24 mouse cellular contexts compared by ENCODE assay signal in genomic region chr4:45703997-45704396, GRCm38 (mm10).
DNase-seq lines count a peak whose midpoint lies in the region; ATAC-seq and TF ChIP-seq lines count a peak whose summit lies in the region.
"Had no signal": no experiment of that assay in that cellular context is flagged by ENCODE, and none has a peak within 500 bp of the region (broad histone marks: within the 10 kb centered on the region; RNA-seq: fewer than 3 reads in every experiment).

No protein-coding gene starts in this region.

- H3K27ac ChIP-seq in kidney, embryonic 15.5 days: no peak overlapping the region
- H3K27ac ChIP-seq in CH12.LX (ENCODE audit: insufficient read depth, low read depth) (no peak overlapping the region), ES-E14 (ENCODE audit: insufficient read depth, low read depth, low read length, poor library complexity, severe bottlenecking) (no peak overlapping the region)
- H3K27ac ChIP-seq in embryonic facial prominence, embryonic 10.5 days (replicated peaks): no peak overlapping the region
- H3K27ac ChIP-seq: forebrain, embryonic 15.5 days; hindbrain, embryonic 10.5 days; liver, embryonic 12.5 days; midbrain, embryonic 10.5 days; stomach, postnatal 0 days had no signal

- in situ Hi-C loops in CH12.LX (cut with MboI; ENCODE audit: low pct_ligation_motif_present, low pct_unique_long_range_greater_than_20kb, low sequenced_read_pairs) (no loop called here), ES-E14 (cut with MboI; ENCODE audit: low sequenced_read_pairs in 2 of 2, unreplicated experiment in 2 of 2) (no loop called here)

- WGBS in kidney, embryonic 15.5 days: 55% methylated on average over 7 of the region's 7 CpGs
- 70% methylated on average over 7 of the region's 7 CpGs for WGBS in embryonic facial prominence, embryonic 10.5 days

- no peak overlapping the region for H3K4me2 ChIP-seq in kidney, embryonic 15.5 days
- no peak overlapping the region for H3K4me2 ChIP-seq in CH12.LX (ENCODE audit: insufficient read depth, low read depth, poor library complexity, severe bottlenecking)
- H3K4me2 ChIP-seq: forebrain, embryonic 15.5 days; heart, embryonic 12.5 days; liver, embryonic 12.5 days had no signal

- no peaks in the 10 kb centered on the region for H3K79me2 ChIP-seq in CH12.LX (replicated peaks; ENCODE audit: control insufficient read depth, extremely low read depth, insufficient read depth, poor library complexity, severe bottlenecking)

- TF ChIP-seq RAD21 in CH12.LX (IDR thresholded peaks at IDR 0.05; ENCODE audit: low read depth, low read length): no peak

- TF ChIP-seq EP300 in CH12.LX (IDR thresholded peaks at IDR 0.05; ENCODE audit: low read length): no peak

- H3K4me1 ChIP-seq in kidney, embryonic 15.5 days: 0 out of 2 replicates have a peak, but pooled peaks cover 3% of the 10 kb centered on the region
- H3K4me1 ChIP-seq in CH12.LX (ENCODE audit: control insufficient read depth in 1 of 2, insufficient read depth in 2 of 2) (peaks cover 0 to 15% of the 10 kb centered on the region in 2 experiments; a peak in 2 of 4 replicates), ES-E14 (ENCODE audit: control insufficient read depth in 2 of 2, insufficient read depth in 2 of 2, low read length in 2 of 2, poor library complexity in 1 of 2) (peaks cover 0 to 7% of the 10 kb centered on the region in 2 experiments; a peak in 1 of 4 replicates)
- H3K4me1 ChIP-seq in embryonic facial prominence, embryonic 10.5 days: 0 out of 2 replicates have a peak, but pooled peaks cover 5% of the 10 kb centered on the region
- H3K4me1 ChIP-seq: forebrain, embryonic 15.5 days; hindbrain, embryonic 10.5 days; liver, embryonic 12.5 days had no signal

- 0 out of 2 replicates have a peak, but pooled peaks cover 3% of the 10 kb centered on the region for H3K27me3 ChIP-seq in kidney, embryonic 15.5 days
- H3K27me3 ChIP-seq in CH12.LX (replicated peaks): no peaks in the 10 kb centered on the region
- H3K27me3 ChIP-seq in embryonic facial prominence, embryonic 10.5 days (replicated peaks; ENCODE audit: low read depth, poor library complexity, severe bottlenecking): 0 out of 2 replicates have a peak, but pooled peaks cover 4% of the 10 kb centered on the region
- H3K27me3 ChIP-seq: forebrain, embryonic 15.5 days; heart, embryonic 12.5 days; liver, embryonic 12.5 days had no signal

- no peak for TF ChIP-seq POLR2A in CH12.LX (IDR thresholded peaks at IDR 0.05; ENCODE audit: low read depth, low read length)

- H3K4me3 ChIP-seq in kidney, embryonic 15.5 days (replicated peaks): no peak overlapping the region
- H3K4me3 ChIP-seq in CH12.LX (replicated peaks in 1 of 3; ENCODE audit: low read depth in 2 of 3, low read length in 2 of 3, poor library complexity in 1 of 3) (no peak overlapping the region), ES-E14 (ENCODE audit: insufficient read depth in 1 of 2, low read depth in 1 of 2, low read length in 2 of 2, poor library complexity in 1 of 2, severe bottlenecking in 1 of 2) (no peak overlapping the region)
- no peak overlapping the region for H3K4me3 ChIP-seq in embryonic facial prominence, embryonic 10.5 days
- H3K4me3 ChIP-seq: forebrain, embryonic 15.5 days; heart, embryonic 12.5 days; hindbrain, embryonic 10.5 days; liver, embryonic 12.5 days; midbrain, embryonic 10.5 days had no signal

- peak; percentile 8 for DNase-seq in kidney, adult 18-20 months
- DNase-seq in CH12.LX (ENCODE audit: extremely low read depth) (peak; percentile 36), ES-E14 (ENCODE audit: low read depth, low spot score) (peak; percentile 3)
- DNase-seq in kidney, postnatal 10 days: peak; percentile 23
- DNase-seq in embryonic facial prominence, embryonic 10.5 days (ENCODE audit: low spot score): no peak
- DNase-seq: cerebellum, postnatal 36 days; embryo, embryonic 11 days; gastrocnemius, postnatal 14 days; heart, adult 18-20 months; left cerebral cortex, postnatal 4 days; lung, adult 18-20 months; lung, postnatal 10 days; right cerebral cortex, postnatal 14 days; thymus, adult 2 months; thymus, postnatal 4 days had no signal

- TF ChIP-seq CTCF in CH12.LX (conservative IDR thresholded peaks at IDR 0.05 in 1 of 2, IDR thresholded peaks at IDR 0.05 in 1 of 2; ENCODE audit: low read depth in 2 of 2, low read length in 2 of 2): no peak

- H3K9ac ChIP-seq in kidney, embryonic 15.5 days: no peak overlapping the region
- no peak overlapping the region for H3K9ac ChIP-seq in CH12.LX (ENCODE audit: insufficient read depth, low read depth)
- no peak overlapping the region; the same call in 1 of the 2 replicates for H3K9ac ChIP-seq in ES-E14 (ENCODE audit: insufficient read depth, low read depth, low read length, poor library complexity, severe bottlenecking)
- H3K9ac ChIP-seq: forebrain, embryonic 15.5 days; heart, embryonic 12.5 days; liver, embryonic 12.5 days had no signal

- no peaks in the 10 kb centered on the region for H3K36me3 ChIP-seq in kidney, embryonic 15.5 days
- H3K36me3 ChIP-seq in CH12.LX (replicated peaks in 1 of 2; ENCODE audit: control insufficient read depth in 1 of 2, insufficient read depth in 1 of 2, low read length in 1 of 2): no peaks in the 10 kb centered on the region
- H3K36me3 ChIP-seq in ES-E14 (ENCODE audit: control insufficient read depth, insufficient read depth, low read length, poor library complexity, severe bottlenecking): no peaks in the 10 kb centered on the region
- no peaks in the 10 kb centered on the region for H3K36me3 ChIP-seq in embryonic facial prominence, embryonic 10.5 days (replicated peaks)
- H3K36me3 ChIP-seq: forebrain, embryonic 15.5 days; heart, embryonic 12.5 days; hindbrain, embryonic 10.5 days; liver, embryonic 12.5 days; midbrain, embryonic 10.5 days had no signal

- no peak for ATAC-seq in kidney, embryonic 15.5 days (replicated peaks; ENCODE audit: low FRiP score)
- no peak for ATAC-seq in erythroid progenitor cell, adult 5-6 weeks (replicated peaks; ENCODE audit: low FRiP score, poor library complexity, severe bottlenecking)
- ATAC-seq: forebrain, embryonic 15.5 days; intestine, postnatal 0 days; liver, embryonic 12.5 days had no signal

- no peaks in the 10 kb centered on the region for H3K9me3 ChIP-seq in kidney, embryonic 15.5 days (replicated peaks)
- H3K9me3 ChIP-seq in CH12.LX (replicated peaks; ENCODE audit: low read length): peaks cover 5% of the 10 kb centered on the region
- no peaks in the 10 kb centered on the region for H3K9me3 ChIP-seq in ES-E14 (ENCODE audit: control insufficient read depth, insufficient read depth, low read depth, low read length)
- H3K9me3 ChIP-seq in embryonic facial prominence, embryonic 10.5 days: peaks cover 5% of the 10 kb centered on the region
- H3K9me3 ChIP-seq: forebrain, embryonic 15.5 days; liver, embryonic 12.5 days had no signal

- dilution Hi-C loops in CH12.LX (cut with MboI; ENCODE audit: extremely low pct_ligation_motif_present, extremely low pct_unique_long_range_greater_than_20kb, low sequenced_read_pairs): no loop called here

TF ChIP-seq in CH12.LX, 34 proteins besides CTCF, POLR2A, EP300 and RAD21:
- TF ChIP-seq ETS1 (conservative IDR thresholded peaks at IDR 0.05; ENCODE audit: low read depth, low read length): 0 out of 2 replicates have a peak, but pooled peaks have one; percentile 22
- no peak for TF ChIP-seq ZC3H11A (IDR thresholded peaks at IDR 0.05; ENCODE audit: low read depth, low read length)
TF ChIP-seq in CH12.LX: peak in this region for 1.

TF ChIP-seq in ES-E14, 5 proteins besides CTCF, POLR2A, EP300 and RAD21:
- TF ChIP-seq ZNF384 (IDR thresholded peaks at IDR 0.05; ENCODE audit: low read depth, low read length): no peak
- no peak for TF ChIP-seq CHD2 (IDR thresholded peaks at IDR 0.05; ENCODE audit: low read depth, low read length)
- TF ChIP-seq HCFC1 (IDR thresholded peaks at IDR 0.05; ENCODE audit: borderline replicate concordance, insufficient read depth, low read length): no peak
- no peak for TF ChIP-seq ZC3H11A (IDR thresholded peaks at IDR 0.05; ENCODE audit: borderline replicate concordance, low read depth, low read length)
- TF ChIP-seq MAFK (IDR thresholded peaks at IDR 0.05; ENCODE audit: insufficient read depth, low read depth, low read length): no peak
